Mouse (Mus musculus) lung, adult 18-20 months (tissue): Measurements from ENCODE around the gene Cct3.
"Not testable (repeated sequence)": the region's sequence is repeated elsewhere in the genome, so short reads cannot be mapped to it uniquely, and the experiment has no call there.

Experiments
- DNase-seq, 2 experiments: peaks; one replicate each; pipeline ENCODE4 v3.0.0; 2022; ENCODE audit warnings: mixed read lengths in 2 of 2

Cct3 gene

GRCm38 (mm10) chr3:88363700-88364099 is 66.8 kb downstream of the Cct3 start:
- peak in 1 of 2 experiments; percentile 24 for DNase-seq

- DNase-seq: peak; percentile 82 to 87
These were observed 67.4 kb downstream of the Cct3 start, which contains the start of gene Paqr6 for GRCm38 (mm10) chr3:88364337-88364736. Gene Paqr6 (plus strand): TSS chr3:88364584.

GRCm38 (mm10) chr3:88365705-88366361 is 68.9 kb downstream of the Cct3 start:
- DNase-seq: no peak

- DNase-seq: peak; percentile 44 to 52
These were observed 70.0 kb downstream of the Cct3 start for GRCm38 (mm10) chr3:88366830-88367428.

GRCm38 (mm10) chr3:88367517-88367916 is 70.6 kb downstream of the Cct3 start:
- not testable (repeated sequence) for DNase-seq

- DNase-seq: not testable (repeated sequence)
These were observed 71.6 kb downstream of the Cct3 start for GRCm38 (mm10) chr3:88368511-88368910.
